Mouse (Mus musculus) cerebellum, adult 2 months (tissue): ENCODE measurements around the gene Usp46.

Experiments used
- CTCF ChIP-seq: fragments of 200-500 bp; IDR thresholded peaks from 2 replicates; pipeline ENCODE4 v1.5.1; 2011; ENCODE audit warnings: low read depth, mild to moderate bottlenecking, control low read depth, low read length, moderate library complexity, borderline replicate concordance; ENCODE audit not compliant: insufficient read depth
- POLR2A ChIP-seq: fragments of 200-500 bp; IDR thresholded peaks from 2 replicates; pipeline ENCODE4 v1.6.1; 2011; ENCODE audit warnings: low read length, control low read depth, borderline replicate concordance; ENCODE audit not compliant: insufficient read depth

DNA sequence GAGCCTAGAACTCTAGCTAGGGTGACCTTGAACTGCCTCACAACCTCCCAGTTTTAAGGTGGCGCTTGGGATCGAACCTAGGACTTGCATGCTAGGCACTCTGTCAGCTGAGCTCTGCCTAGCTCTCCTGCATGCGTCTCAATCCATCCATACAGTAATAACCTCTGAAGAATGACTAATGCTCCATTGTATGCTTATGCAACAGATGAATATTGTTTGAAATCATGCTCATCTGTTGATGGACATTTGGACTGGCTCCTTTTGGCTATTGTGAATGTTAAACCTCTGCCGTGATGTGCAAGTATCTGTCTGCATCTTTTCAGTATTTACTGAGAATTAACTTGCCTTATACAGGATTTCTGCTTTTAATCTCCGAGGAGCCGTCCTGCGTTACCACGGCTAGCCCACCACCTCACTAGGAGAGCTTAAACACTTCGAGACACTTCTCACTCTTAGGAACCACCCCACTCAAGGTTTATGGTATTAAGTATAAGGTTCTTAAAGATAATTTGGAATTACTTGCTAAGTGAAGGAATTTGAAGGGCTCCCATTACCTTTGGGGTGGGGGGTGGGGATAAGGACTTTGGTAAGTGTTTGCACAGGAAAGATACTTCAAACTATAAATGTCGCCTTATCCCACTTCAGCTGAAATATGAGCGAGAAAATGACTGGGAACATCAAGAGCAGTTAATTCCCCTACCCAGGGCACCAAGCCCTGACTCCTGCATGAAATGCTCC, 29.1 kb upstream of the Usp46 start:
- TF ChIP-seq CTCF (no peak), POLR2A (no peak)
